Mouse (Mus musculus) erythroblast, embryonic 14.5 days (primary cell): ENCODE measurements at regions not wholly inside any gene's neighbourhood (a gene's known extent, or its start where the extent isn't known, plus 50 kb on each side); places are given as distances from the start of the nearest gene placed in this dataset.

Experiments used
- GATA1 ChIP-seq: IDR thresholded peaks from 2 replicates; pipeline ENCODE4 v1.6.1; 2012; ENCODE audit warnings: low read length, inconsistent platforms, mixed read lengths
- TAL1 ChIP-seq: IDR thresholded peaks from 3 replicates; pipeline ENCODE4 v1.6.1; 2012; ENCODE audit warnings: low read length, inconsistent platforms, mixed read lengths

DNA sequence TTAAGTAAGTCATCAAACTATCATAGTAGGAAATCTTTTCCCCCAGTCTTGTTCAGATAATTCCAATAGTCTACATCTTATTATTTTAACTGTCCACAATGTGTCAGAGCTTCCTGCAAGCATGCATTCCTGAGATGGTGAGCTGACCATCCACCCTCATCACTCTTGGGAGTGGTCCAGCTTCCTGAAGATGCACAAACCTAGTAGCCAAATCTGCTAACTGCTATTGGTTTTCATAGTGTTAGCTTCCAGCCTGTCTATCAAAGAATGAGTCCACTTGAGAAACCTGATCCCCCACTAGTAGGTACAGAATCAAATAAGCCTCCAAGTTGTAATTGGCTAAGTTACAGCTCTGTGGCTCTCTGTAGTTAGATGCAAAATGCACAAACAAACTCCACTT is 59.3 kb upstream of the Fhl2 start:
- TF ChIP-seq TAL1 (no peak), GATA1 (no peak)
